Mouse (Mus musculus): Measurements from ENCODE around the gene Mef2c.

The Mef2c gene

DNA sequence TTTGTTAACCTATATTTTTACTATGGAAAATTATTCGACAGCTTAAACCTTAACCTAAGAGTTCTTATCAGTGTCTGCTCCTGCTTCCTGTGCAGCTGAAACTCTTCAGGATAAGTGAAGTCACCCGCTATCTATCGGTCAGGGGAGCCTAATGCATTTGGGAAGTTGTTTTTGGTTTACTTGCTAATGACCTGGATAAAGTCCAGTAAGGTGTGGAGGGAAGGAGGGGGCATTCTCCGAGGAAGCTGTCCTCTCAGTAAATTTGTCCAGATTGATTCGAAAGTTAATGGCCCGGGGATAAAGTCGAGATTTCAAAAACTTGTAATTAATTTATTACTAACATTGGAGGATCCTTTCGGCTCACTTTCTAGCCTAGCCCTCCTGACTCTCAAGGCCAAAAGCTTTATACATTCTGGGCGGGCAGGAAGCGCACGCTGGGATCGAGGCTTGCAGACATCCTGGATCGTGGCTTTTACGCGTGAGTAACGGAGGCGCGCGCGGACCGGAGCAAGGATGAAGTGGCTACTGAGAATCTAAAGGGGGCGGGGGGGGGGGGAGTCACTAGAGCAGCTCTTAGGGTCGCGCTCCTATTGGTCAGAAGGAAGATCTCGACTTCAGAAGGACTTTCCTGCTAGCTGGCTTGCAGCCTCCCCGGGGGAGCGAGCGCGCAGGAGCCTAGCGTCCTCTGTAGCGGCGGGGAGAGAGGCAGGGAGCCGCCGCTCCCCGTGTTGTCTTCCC, 19.6 kb downstream of the Mef2c start:
- ChIA-PET POLR2A (interaction anchor here in 2 of 4 experiments (0.6 to 1.2 kb wide), 2 partner anchors 23 to 108 kb away, joined by 4 read pairs; no protein-coding TSS in a partner anchor), CTCF (interaction anchor here in 1 of 4 experiments (0.6 kb wide), 1 partner anchor 131 kb away, joined by 3 read pairs; no protein-coding TSS in a partner anchor)

DNA sequence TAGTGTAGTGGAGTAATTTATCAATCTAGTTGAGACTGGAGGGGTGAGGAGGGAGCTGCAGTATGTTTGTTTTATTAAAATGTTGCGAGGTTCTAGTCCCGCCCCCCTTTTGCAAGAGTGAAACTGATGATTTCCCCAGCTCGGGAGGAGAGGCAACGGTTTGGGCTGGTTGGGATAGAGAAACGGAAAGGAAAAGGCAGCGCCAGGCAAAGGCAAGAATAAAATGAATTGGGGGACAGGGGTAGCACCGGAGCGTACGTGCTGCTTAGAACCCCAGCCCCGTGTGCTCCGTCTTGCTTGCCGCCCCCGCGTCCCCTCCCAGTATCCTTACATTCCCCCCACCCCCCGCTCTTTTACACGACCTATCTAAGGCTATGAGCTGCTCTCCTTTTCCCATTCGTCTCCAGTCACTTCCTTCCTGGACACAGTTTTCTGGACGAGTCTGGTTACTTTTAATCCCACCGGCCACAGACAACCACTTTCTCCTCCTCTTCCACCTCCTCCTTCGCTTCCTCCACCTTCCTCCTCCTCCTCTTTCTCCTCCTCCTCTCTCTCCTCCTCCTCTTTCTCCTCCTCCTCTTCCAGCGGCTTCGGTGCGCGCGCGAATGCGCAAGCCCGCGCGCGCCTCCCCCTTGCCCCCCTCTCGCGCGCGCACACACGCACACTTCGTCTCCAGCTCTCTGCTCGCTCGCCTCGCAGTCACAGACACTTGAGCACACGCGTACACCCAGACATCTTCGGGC, 20.5 kb downstream of the Mef2c start:
- ChIA-PET CTCF (no interaction called here), POLR2A (interaction anchor here in 2 of 4 experiments (0.6 to 1.2 kb wide), 3 partner anchors 24 to 1229 kb away, joined by 4 to 9 read pairs (median 4); no protein-coding TSS in a partner anchor)

DNA sequence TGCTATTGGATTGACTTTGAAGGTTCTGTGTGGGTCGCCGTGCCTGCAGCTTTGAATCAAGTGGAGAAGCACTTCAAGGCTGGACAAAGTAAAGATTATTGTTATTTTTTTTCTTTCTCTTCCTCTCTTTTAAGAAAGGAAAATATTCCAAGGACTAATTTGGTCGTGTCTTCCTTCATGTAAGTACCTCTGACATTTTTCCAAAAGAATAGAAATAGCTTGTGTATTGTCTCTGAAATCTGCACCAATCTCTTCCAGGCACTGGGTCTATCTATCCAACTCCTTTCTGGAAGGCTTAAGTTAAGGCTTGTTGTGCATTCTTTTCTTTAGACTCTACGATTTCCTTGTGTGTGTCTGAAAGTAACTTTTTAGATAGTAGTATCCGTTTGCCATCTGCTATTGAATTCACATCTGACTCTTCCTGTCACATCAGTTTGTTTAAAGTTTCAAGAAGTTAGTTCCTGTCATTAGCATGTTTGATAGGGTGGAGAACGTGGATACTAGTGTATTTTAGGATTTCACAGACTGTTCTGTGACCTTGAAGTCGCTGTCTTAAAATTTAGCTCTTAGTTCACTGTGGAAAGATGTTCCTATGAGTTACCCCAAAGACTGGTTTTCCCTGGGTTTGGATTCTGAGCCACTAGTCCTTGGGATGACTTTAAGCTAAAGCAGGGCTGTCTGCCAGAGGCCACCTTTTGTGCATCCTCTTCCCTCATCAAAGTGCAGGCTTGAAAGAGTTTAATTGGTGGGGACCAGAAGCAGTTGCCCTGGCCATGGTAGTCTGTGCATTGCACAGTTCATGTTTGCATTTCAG, 21.3 kb downstream of the Mef2c start:
- CTCF ChIA-PET, result no interaction called here
- POLR2A ChIA-PET, result interaction anchor here in 1 of 4 experiments (0.6 kb wide), 1 partner anchor 1230 kb away, joined by 9 read pairs; no protein-coding TSS in a partner anchor

DNA sequence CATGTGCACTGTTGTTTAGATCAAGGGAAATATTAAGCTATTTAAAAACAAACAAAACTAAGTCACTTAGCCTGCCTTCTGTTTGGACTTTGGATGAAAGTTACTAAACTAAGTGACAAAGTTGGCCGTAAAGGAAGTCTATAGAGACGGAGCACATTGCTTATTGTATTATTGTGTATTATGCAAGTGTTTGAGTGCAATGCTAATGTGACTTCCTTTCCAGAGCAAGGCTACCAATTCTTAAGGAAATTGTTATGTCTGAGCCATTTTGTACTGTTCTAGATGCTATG, 21.8 kb downstream of the Mef2c start:
- CTCF ChIA-PET, result no interaction called here
- POLR2A ChIA-PET, result no interaction called here

DNA sequence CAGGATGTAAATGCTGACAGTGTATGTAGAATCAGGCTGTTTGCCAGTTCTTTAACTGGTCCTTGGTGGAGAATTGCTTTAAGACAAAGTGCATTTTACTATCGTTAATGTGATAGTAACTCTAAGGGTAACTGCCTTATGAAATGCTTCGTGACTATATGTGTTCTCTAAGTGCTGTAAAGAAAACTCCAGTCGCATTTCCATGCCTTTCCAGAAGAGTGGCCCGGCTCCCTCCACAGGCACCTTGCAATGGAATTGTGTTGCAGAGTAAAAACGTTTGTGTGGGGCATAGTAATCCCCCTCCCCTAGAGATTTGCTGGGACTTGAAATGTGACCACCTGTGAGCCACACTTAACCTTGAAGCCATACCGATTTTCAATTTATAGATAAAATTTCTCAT, 22.2 kb downstream of the Mef2c start:
- CTCF ChIA-PET, result no interaction called here
- POLR2A ChIA-PET, result no interaction called here

DNA sequence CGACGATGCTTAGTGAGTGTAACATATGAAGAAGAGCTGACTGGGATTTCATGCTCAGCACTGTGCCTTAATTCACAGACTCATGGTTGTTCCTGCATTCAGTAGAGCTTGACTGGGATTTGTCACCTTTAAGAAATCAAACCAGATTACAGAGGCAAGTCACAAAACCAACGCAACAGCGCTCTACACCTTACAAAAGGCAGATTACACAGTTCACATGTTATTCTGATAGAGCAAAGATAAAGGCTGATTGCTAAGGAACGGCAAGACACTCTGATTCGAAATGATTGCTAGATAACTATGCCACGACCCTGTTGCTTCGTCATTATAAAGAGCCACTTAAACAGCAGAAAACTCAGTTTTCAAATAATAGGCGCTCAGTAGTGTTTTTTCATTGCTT, 24.1 kb downstream of the Mef2c start:
- POLR2A ChIA-PET, result no interaction called here

DNA sequence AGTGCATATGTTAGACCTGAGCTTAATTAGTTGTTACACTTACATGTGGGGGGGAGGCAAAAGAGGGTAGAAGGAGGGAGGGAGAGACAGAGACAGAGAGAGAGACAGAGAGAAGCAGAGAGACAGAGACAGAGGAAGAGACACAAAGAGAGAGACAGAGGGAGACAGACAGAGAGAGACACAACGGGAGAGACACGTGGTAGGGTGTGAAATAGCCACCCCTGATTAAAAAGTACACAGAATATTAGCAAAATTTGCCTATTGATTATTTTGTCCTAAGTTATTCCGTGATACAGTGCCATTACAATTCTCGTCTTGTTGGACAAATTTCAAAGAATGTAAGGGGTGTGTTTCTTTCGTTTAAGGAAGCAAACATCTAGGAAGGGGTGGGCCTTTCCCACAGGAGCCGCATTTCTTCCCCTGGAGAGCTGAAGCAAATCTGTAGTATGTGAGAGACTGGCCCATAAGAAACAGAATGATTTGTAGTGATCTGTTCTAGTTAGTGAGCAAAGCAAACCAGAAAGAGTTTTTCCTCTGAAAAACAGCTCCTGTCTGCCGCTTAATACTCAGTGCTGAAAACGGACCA, 26.0 kb downstream of the Mef2c start:
- ChIA-PET POLR2A (no interaction called here), CTCF (no interaction called here)

More for the DNA sequence above, 24.1 kb downstream of the Mef2c start:
- CTCF ChIA-PET, result no interaction called here

DNA sequence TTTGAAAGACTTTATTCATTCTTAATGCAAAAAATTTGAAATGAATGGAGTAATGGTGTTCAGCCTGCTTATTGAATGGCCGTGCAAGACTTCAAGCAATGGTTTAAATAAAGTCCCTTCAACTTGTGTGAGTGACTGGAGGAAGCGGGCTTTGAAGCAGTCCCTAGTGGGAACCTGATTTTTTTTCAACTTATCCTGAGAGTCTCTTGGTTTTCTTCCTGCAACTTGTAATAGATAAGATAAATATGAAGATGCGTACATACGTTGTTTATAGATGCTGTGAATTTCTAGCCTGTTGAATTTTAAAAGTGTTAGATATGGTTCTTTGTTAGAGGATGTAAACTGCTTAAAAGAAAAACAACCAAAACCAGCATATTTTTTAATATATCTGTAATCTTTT, 27.1 kb downstream of the Mef2c start:
- CTCF ChIA-PET, result no interaction called here
- POLR2A ChIA-PET, result no interaction called here

DNA sequence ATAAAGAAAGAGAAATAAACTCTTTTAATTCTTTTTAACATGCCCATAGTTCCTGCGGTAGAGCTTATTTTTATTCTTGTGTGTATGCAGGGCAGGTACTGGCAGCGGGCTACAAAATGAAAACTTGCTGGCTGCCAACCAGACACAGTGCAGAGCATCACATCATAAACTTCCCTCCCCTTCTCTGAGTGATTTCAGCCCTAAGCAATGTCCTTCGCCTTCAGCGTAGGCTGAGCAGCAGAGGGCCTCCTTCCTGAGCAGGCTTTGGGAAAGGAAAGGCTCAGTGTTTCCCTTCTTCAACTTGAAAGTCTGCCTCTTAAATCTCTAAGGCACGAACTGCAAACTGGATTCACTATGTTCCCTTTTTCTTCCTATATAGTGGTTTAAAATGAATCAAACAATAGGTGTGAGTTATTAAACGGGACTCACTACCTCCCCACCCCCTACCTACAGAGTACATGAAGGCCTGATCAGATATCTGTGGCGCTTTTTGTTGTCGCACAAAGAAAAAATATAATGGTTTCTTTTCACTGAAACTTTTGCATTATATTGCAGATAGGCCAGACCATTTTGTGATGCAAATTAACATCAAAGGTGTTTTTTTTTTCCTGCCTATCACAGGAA, 28.2 kb downstream of the Mef2c start:
- POLR2A ChIA-PET, result no interaction called here

DNA sequence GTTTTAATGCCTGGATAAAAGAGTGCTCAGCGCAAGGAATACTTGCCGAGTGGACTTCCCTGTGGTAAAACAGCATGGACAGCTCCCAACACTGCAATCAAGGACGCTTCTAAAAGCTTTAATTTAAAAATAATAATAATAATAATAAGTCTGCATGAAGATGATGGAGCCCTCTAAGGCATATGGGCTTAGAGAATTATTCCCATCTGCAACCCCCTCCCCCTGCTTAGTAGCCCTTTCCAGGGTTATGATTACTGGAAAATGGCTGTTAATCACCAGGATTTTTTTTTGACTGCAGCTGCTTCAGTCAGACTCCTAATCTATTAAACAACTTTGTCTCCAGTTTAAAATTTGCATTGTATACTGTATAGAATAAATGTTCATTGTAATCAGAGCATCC, 32.5 kb downstream of the Mef2c start:
- CTCF ChIA-PET, result no interaction called here
- POLR2A ChIA-PET, result no interaction called here

More for the DNA sequence above, 28.2 kb downstream of the Mef2c start:
- CTCF ChIA-PET, result no interaction called here

DNA sequence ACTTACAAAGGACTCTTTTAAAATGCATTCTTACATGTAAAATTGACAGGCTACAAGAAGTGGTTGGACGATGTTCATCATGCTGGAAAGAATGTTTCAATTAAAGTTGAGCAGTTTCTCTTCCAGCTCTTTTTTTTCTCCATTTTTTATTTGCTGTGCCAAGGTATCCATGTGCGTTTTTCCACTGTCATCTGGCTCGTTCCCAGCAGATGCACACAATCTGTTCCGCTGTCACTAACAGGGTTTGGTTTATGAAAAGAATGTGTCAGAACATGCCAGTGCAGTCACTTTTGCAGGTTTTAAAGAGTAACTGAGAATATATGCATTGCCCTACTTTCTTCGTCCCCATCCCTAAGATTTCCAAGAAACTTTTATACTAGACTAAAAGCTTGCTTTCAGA, 33.3 kb downstream of the Mef2c start:
- ChIA-PET CTCF (interaction anchor here in 1 of 4 experiments (0.6 kb wide), 1 partner anchor 41 kb away, joined by 4 read pairs; no protein-coding TSS in a partner anchor), POLR2A (no interaction called here)

DNA sequence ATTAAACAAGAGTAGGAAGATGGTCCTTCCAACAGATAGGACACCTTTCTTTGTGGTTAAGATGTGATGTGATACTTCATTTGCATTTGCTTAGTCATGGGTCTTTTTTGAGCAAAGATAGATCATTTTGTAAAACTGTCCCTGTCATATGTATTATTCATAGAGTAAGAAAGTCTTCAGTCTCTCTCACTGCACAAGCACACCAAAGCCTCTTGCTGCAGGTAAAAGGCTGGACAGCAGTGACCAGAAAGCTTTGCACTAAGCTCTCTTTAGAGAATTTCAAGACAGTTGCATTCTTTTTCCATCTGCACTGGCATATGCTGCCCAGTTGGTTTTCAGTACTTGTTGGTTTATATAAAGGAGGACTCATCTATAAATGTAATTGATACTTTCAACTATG, 36.1 kb downstream of the Mef2c start:
- ChIA-PET CTCF (no interaction called here), POLR2A (no interaction called here)

DNA sequence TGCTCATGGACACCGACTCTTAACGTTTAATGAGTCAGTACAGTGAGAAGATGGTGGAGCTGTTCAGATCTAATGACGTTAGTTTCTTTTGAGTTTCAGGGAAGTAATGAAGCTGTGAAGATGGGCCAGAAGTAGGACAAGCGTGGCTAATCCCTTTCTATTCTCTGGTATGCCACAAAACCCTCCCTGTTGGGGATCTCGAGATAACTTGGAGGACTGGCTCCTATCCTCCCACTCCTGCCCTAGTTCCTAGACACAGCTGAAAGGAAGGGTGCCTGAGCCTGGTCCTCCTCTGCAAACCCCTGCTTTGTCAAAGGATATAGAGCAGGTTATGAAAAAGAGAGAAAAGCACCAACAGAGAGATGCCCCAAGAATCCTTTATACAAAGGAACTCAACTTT, 38.8 kb downstream of the Mef2c start:
- ChIA-PET POLR2A (interaction anchor here in 1 of 4 experiments (1.0 kb wide), 1 partner anchor 25 kb away, joined by 3 read pairs; no protein-coding TSS in a partner anchor), CTCF (no interaction called here)

DNA sequence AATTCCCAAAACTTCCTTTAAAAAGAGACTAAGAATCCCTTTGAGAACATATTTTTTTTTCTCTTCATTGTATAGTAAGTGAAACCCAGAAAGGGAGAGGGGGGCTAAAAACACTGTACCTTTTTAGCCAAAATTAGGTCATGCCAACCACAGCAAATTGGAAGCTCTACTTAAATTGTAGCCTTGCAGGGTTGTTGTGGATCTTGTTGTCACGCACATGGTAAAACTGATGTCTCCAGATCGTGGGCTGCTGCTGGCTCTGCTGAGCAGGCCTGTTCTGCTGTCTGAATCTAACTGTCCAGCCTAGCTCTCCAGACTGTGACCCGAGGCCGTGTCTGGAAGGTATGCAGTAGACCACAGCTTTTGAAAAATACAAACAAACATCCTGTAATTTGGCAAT, 40.9 kb downstream of the Mef2c start:
- CTCF ChIA-PET, result no interaction called here
- POLR2A ChIA-PET, result no interaction called here

DNA sequence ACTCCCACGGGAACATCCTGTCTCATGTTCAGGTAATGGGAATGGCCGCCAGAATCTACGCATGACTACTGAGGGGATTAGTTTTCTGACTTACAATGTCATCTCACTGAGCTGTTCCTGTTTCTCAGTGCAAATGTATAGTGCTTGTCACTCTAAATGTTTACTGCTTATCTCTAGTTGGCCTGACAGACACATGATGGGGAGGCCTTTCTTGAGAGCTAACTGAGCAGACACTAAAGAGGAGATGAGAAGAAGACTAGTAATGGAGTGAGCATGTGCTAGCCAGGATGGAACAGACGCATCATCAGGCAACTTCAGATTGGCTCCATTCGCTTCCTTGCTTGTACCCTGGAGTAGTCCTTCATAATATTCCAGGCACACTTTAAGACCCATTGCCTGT, 43.0 kb downstream of the Mef2c start:
- POLR2A ChIA-PET, result no interaction called here
- CTCF ChIA-PET, result no interaction called here

DNA sequence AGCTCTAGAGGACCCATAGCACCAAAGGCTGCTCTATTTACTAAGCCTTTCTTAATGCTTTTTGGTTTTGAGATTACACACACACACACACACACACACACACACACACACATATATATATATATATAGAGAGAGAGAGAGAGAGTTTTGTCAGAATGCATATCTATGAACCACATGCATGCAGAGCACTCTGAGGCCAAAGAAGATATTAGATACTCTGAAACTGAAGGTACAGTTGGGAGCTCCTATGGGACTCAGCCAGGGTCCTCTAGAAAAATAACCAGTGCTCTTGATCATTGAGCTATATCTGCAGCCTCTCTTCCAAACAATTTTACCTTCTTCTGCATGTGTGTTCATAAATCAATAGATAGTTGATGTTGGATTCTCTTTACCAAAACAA, 47.4 kb downstream of the Mef2c start:
- CTCF ChIA-PET, result no interaction called here
- POLR2A ChIA-PET, result no interaction called here

DNA sequence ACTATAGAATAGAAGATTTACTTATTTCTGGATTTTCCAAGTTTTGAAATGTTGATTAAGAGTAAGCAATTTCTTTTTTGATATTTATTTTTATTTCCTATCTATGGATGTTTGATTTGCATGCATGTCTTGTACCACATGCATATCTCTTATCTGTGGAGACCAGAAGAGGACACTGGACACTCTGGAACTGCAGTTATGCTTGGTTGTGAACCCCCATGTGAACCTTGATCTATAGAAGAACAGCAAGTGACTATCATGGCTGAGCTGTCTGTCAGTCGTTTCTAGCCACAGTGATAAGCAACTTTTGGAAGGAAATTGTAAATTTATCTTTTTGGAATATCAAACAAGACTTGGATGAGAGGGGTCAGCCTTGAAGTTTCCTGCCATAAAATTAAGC, 48.2 kb downstream of the Mef2c start:
- ChIA-PET POLR2A (no interaction called here), CTCF (interaction anchor here in 1 of 4 experiments (1.2 kb wide), 1 partner anchor 103 kb away, joined by 4 read pairs; no protein-coding TSS in a partner anchor)

DNA sequence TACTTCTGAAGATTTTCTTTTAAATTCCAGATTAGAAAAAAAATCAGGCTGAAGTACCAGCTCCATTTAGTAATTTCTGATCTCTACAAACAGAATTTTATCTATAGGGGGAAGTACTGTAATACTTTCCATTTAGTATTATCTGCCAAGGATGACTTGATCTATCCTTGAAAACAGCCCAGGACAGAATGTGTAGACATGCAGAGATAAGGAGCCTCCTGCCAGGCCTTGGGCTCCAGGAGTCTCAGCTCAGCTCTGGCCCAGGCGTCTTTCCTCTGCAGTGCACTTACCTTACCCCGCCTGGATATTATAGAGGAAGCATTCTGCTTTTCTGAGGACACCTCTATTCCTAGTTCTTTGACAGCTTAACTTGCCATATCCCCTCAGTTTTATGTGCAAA, 59.4 kb downstream of the Mef2c start:
- ChIA-PET CTCF (no interaction called here), POLR2A (no interaction called here)

DNA sequence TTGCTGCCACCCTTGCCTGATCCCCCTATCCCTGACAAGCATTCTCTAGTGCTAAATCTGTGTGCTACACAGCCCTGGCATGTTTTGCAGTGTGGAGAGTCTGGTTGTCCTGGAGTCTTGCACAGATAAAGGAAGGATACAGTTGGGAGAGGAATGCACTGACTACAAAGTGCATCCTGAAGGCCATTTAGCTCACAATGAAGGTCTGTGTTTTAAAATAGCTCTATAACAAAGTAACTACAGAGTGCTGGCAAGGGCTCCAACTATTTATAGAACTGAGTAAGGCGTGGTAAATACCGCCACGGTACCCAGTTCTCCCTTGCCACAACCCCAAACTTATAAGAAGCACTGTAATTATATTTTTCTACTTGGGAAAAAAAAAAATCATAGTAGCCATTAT, 61.9 kb downstream of the Mef2c start:
- POLR2A ChIA-PET, result interaction anchor here in 1 of 4 experiments (0.6 to 1.1 kb wide), 3 partner anchors 11 to 165 kb away, joined by 3 to 4 read pairs (median 3); no protein-coding TSS in a partner anchor

DNA sequence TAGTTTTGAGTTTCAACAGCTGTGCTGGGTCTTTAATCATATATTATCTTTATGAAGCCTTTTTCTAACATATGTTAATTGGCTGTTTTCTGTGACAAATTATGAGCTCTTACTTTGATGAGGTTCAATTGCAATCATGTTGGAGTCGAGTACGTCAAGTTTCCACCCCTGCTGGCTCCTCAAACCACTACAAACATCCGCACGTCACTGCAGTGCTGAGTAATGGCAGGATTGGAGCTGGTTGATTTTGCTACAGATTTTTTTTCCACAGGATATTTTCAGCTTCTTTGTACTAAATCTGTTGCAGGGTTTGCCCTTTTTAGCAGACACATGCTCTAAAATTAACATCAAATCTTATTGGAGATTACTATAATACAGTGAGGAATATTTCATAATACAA, 62.3 kb downstream of the Mef2c start:
- ChIA-PET POLR2A (interaction anchor here in 1 of 4 experiments (1.1 kb wide), 1 partner anchor 21 kb away, joined by 3 read pairs; no protein-coding TSS in a partner anchor), CTCF (no interaction called here)

More for the DNA sequence above, 61.9 kb downstream of the Mef2c start:
- CTCF ChIA-PET, result no interaction called here

Data from embryonic stem cell, embryonic (primary cell).